Mouse (Mus musculus): ENCODE measurements at regions not wholly inside any gene's neighbourhood (a gene's known extent, or its start where the extent isn't known, plus 50 kb on each side); places are given as distances from the start of the nearest gene placed in this dataset.

GRCm38 (mm10) chr6:41202882-41203281 is 99.2 kb upstream of the Try4 start:
- TF ChIP-seq CTCF (IDR thresholded peaks at IDR 0.05; ENCODE audit: extremely low read depth, insufficient read length, insufficient replicate concordance, low read depth, low read length), result no peak
- no peak for TF ChIP-seq POLR2A (IDR thresholded peaks at IDR 0.05; ENCODE audit: low read depth, low read length)
